Mouse (Mus musculus): ENCODE data around the gene Shisa5.

Shisa5 gene

GRCm38 (mm10) chr9:109054712-109055111 lies 16.3 kb downstream of the Shisa5 start:
- peak; percentile 63 for DNase-seq

- no peak for DNase-seq
Measured at GRCm38 (mm10) chr9:109055271-109056030, 17.1 kb downstream of the Shisa5 start.

GRCm38 (mm10) chr9:109056081-109056690 lies 17.8 kb downstream of the Shisa5 start:
- no peak for DNase-seq

GRCm38 (mm10) chr9:109056916-109057315 lies 18.6 kb downstream of the Shisa5 start:
- DNase-seq: no peak

GRCm38 (mm10) chr9:109057543-109057942 lies 19.2 kb downstream of the Shisa5 start:
- no peak for DNase-seq

- no peak for DNase-seq
Measured at GRCm38 (mm10) chr9:109058006-109058765, 19.8 kb downstream of the Shisa5 start.

- DNase-seq: peak; percentile 87
Measured at GRCm38 (mm10) chr9:109059136-109059903, 21.0 kb downstream of the Shisa5 start, which contains the start of gene Trex1. Gene Trex1 (minus strand): TSS chr9:109059734.

- DNase-seq: peak; percentile 17
Measured at GRCm38 (mm10) chr9:109060184-109060897, 22.0 kb downstream of the Shisa5 start.

- DNase-seq: no peak
Measured at GRCm38 (mm10) chr9:109060898-109061295, 22.5 kb downstream of the Shisa5 start.

- no peak for DNase-seq
Measured at GRCm38 (mm10) chr9:109068095-109068735, 29.9 kb downstream of the Shisa5 start.

GRCm38 (mm10) chr9:109073661-109074573 lies 35.6 kb downstream of the Shisa5 start, which contains the start of gene Atrip:
Gene Atrip (minus strand): TSS chr9:109074124.
- DNase-seq: peak; percentile 94

- no peak for DNase-seq
Measured at GRCm38 (mm10) chr9:109080516-109080915, 42.2 kb downstream of the Shisa5 start.

- no peak for DNase-seq
Measured at GRCm38 (mm10) chr9:109081749-109082123, 43.4 kb downstream of the Shisa5 start.

- DNase-seq: peak; percentile 85
Measured at GRCm38 (mm10) chr9:109082124-109082800, 43.9 kb downstream of the Shisa5 start, which contains the start of the genes Ccdc51 and Tma7. Gene Ccdc51 (plus strand): TSS chr9:109082493. Gene Tma7 (minus strand): TSS chr9:109082587.

- no peak for DNase-seq
Measured at GRCm38 (mm10) chr9:109084922-109085321, 46.6 kb downstream of the Shisa5 start.

- DNase-seq: no peak
Measured at GRCm38 (mm10) chr9:109087987-109088386, 49.6 kb downstream of the Shisa5 start.

- no peak for DNase-seq
Measured at GRCm38 (mm10) chr9:109090446-109090845, 52.1 kb downstream of the Shisa5 start.

GRCm38 (mm10) chr9:109091802-109092201 lies 53.4 kb downstream of the Shisa5 start:
- DNase-seq: no peak

GRCm38 (mm10) chr9:109092799-109093198 lies 54.4 kb downstream of the Shisa5 start:
- no peak for DNase-seq
